Mouse (Mus musculus) liver, adult (tissue): ENCODE data around the gene Rgs3.
A peak's percentile ranks its signal among the peaks of the same experiment; 100 is the strongest.

Experiments used
- GATA4 ChIP-seq: IDR thresholded peaks from 2 replicates; pipeline ENCODE4 v1.6.1; 2014; ENCODE audit warnings: mild to moderate bottlenecking, low read length; ENCODE audit not compliant: insufficient replicate concordance

The Rgs3 gene

DNA sequence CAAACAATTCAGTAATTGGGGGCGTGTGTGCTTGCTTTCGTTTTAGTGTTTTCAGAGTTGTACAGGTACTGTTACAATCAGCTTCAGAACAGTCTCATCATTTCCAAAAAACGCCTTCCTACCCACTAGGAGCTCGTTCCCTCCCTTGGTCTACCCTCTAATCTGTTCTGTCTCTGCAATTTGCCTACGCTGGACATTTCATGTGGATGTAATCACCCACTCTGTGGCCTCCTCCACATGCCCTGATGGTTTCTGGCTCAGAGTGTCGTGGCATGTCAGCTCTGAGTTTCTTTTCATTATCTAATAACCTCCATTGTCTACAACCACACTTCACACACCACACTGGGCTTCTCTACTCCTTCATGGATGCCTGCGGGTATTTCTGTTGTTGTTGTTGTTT is 151.5 kb downstream of the Rgs3 start:
- TF ChIP-seq GATA4, result no peak

- no peak for TF ChIP-seq GATA4
These were observed 151.9 kb downstream of the Rgs3 start for GRCm38 (mm10) chr4:62711582-62711981.

GRCm38 (mm10) chr4:62720861-62721260 is 161.2 kb downstream of the Rgs3 start:
- TF ChIP-seq GATA4, result no peak

DNA sequence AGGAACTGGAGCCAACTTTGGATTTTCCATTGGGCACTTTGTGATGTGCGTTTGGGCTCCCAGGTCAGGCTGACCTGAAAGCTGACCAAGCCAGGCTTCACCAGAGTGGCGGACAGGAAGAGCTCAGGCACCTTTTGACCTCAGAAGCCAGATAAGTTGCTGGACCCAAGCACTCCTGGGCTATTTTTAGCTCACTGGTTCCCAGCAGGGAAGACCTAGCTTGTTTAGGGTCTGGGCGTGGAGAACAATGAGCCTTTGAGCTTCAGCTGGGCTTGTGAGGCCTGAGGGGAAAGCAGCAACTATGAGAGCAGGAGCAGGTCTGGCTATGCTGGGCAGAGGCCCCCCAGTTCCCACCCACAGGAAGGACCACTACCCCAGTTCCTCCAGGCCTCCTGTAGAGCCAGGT is 162.4 kb downstream of the Rgs3 start:
- TF ChIP-seq GATA4, result peak; percentile 92

DNA sequence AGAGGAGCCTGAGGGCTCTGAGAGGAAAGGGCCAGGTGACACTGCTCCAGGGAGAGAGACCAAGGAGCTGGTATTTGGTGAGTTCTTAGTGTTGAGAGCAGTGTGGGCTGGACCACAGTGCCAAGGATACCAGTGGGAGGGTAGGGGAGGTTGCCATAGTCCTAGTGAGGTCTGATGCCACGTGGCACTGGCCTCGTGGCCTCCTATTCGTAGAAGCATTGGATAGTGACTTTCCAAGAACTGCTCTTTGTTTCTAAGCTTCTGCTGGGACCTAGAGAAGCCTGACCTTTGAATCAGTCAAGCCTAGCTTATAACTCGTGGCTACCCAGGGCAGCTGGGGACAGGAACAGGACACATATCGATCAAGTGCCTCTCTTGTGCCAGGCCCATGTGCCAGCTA is 164.1 kb downstream of the Rgs3 start:
- TF ChIP-seq GATA4, result no peak

DNA sequence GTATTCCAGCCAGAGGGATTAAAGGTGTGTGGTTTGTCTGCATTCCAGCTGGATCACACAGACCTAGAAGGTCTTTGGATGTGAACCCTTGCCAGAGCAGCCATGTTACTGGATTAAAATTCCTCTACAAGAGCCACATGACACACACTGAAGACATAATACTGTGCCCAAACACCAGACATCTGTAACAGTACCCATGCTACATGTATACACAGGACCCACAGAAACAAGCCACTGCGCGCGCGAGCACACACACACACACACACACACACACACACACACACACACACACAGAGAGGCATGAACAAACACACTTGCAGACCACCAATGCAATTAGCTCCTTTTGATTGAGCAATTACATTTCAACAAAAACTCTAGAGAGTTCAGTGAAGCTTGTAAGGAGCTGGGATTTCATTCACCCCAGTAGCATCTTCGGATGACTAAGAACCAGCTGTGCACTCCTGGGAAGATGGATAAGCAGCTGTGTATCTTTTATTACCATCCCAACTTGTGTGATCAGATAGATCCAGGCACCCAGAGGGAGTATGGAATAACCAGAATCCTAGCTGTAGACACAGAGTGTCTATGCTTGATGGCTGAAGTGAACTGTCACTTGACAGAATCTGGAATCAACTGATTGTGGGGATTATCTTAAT is 166.8 kb downstream of the Rgs3 start:
- TF ChIP-seq GATA4, result no peak

DNA sequence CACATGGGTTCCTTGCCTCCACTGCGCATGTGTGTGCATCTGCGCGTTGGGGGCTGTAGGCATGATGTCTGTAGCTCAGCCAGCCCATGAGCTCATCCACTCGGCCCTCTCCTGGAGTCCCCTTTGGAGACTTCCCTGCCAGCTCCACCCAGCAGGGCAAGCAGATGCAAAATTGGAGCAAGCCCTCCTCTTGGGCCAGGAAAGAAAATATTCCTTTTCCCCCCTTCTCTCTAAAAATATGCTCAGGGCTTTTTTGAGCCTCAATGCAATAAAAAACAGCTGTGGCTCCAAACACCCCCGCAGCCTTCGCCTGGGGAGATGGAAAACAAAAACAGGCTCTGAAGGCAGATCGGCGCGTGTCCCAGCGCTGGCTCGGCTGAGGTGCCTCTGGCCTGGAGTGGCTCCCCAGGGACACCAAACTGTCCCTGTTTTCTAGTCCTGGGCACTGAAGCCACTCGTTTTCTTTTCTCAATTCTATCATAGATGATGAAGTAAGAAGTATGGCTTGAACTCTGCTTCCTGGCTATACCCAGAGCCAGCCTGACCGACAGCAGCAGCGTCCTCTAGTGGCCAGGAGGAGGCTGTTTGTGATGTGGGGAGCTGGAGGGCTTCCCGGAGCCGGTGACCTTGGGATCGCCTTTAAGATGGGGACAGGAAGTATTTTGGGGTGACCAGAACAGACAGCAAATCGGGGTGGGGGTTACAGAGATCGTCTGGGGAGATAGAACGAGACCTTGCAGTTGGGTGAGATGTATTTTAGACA is 168.1 kb downstream of the Rgs3 start:
- no peak for TF ChIP-seq GATA4

DNA sequence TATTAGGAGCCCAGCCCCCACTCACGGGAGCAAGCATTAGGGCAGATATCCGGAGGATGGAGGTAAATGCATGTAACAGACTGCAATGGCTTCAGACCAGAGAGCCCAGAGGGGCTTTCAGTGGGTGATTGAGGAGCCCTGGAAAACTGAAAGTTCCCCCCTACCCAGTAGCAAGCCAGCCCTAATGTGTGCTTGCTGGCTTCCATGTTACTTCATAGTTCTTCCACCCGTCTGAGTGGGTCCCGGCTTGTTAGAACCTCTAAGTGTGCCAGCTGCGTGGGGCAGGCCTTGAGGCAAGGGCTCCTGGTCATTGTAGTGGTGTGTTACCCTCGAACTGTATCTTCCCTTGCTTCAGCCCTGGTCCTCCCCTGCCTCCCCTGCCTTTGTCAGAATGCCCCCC is 168.8 kb downstream of the Rgs3 start:
- no peak for TF ChIP-seq GATA4

- TF ChIP-seq GATA4, result no peak
These were observed 169.5 kb downstream of the Rgs3 start for GRCm38 (mm10) chr4:62729191-62729590.

GRCm38 (mm10) chr4:62729941-62730340 is 170.3 kb downstream of the Rgs3 start:
- no peak for TF ChIP-seq GATA4

DNA sequence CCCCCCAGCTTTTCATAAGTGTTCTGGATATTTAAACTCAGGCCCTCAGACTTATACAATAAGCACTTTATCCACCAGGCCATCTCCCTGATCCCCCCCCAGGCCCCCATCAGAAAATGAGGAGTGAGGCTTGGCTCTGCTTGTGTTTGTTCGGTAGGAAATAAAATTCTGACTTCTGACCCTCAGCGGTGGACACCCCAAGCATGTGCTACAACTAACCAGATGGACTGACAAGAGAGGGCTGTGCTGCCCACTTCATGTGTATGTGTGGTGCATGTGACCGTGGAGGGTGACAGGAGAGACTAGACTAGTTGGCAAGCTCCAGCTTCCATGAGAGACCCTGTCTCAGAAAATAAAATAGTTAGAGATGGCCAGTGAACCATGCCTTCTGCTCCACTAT is 171.2 kb downstream of the Rgs3 start:
- no peak for TF ChIP-seq GATA4

- TF ChIP-seq GATA4, result no peak
These were observed 171.9 kb downstream of the Rgs3 start for GRCm38 (mm10) chr4:62731531-62732063.

DNA sequence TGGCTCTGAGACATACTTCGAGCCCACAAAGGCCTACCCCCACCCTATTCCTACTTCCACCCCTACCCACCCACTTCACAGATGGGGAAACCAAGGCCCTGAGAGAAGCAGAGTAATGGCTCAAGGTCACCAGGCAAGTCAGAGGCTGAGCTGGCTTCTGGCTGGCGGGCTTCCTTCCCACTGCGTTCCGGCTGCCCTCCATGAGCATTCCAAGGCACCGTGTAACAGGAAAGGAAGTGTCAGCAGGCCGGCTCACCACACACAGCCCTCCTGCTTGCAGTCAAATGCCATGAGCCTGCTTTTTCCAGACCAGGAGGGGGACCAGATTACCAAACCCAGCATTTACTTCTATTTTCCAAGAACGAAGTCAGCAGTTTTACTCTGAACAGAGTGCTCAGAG is 172.4 kb downstream of the Rgs3 start:
- TF ChIP-seq GATA4, result no peak

GRCm38 (mm10) chr4:62732840-62733239 is 173.2 kb downstream of the Rgs3 start:
- TF ChIP-seq GATA4, result no peak

GRCm38 (mm10) chr4:62733938-62734337 is 174.3 kb downstream of the Rgs3 start:
- TF ChIP-seq GATA4, result peak; percentile 81; the same call in 1 of the 2 replicates

DNA sequence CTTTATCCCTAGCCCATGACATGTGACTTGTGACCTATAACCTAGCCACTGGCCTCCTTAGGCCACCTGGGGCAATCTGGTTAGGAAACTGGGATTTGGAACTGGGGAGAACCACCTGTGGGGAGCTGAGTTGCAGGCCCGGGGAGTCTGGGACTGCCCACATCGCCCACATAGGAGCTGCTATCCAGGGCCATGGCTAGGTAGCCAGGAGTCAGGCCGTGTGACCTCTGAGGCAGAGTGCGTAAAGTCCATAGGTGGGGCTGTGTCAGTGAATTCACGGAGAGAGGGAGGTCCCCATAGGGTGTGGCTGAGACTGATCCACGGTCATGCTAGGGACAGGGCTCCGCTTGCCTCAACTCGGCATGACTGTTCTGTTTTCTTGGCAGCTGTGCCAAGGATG is 175.6 kb downstream of the Rgs3 start:
- no peak for TF ChIP-seq GATA4
